Mouse (Mus musculus) G1E (cell line): ENCODE results near the gene Nlrp4c. TPM values are rescaled to one million over a fixed set of nuclear protein-coding genes. Genes with fewer than 3 reads are reported as not detected.

Experiments used
- ATAC-seq: 2 replicates; pipeline ENCODE4 v1.8.0; 2016; ENCODE audit warnings: mild to moderate bottlenecking; ENCODE audit not compliant: insufficient number of reproducible peaks, poor library complexity, low FRiP score, severe bottlenecking; ENCODE audit errors: extremely low read depth
- DNase-seq: peaks from one replicate; pipeline ENCODE4 v3.0.0; 2012; ENCODE audit warnings: low spot score
- H3K27me3 ChIP-seq: 2 replicates; pipeline ENCODE4 v1.6.1; 2012; ENCODE audit warnings: mild to moderate bottlenecking, low read length, inconsistent platforms; ENCODE audit not compliant: insufficient read depth
- H3K36me3 ChIP-seq: replicated peaks from 2 replicates; pipeline ENCODE3; 2012; ENCODE audit warnings: mild to moderate bottlenecking, inconsistent platforms
- H3K4me1 ChIP-seq: 2 replicates; pipeline ENCODE4 v1.6.1; 2012; ENCODE audit warnings: low read depth, low read length, inconsistent platforms, mixed read lengths; ENCODE audit not compliant: insufficient read depth
- H3K4me3 ChIP-seq: 2 replicates; pipeline ENCODE4 v1.5.1; 2012; ENCODE audit warnings: low read depth, mild to moderate bottlenecking, inconsistent platforms, low read length, moderate library complexity, mixed read lengths
- H3K9me3 ChIP-seq: replicated peaks from 2 replicates; pipeline ENCODE4 v1.6.1; 2012; ENCODE audit warnings: inconsistent platforms
- CTCF ChIP-seq: IDR thresholded peaks from 2 replicates; pipeline ENCODE4 v1.5.1; 2012; ENCODE audit warnings: low read depth, low read length, inconsistent platforms, mixed read lengths
- GATA1 ChIP-seq: IDR thresholded peaks from 2 replicates; pipeline ENCODE4 v1.6.1; 2012; ENCODE audit warnings: borderline replicate concordance, low read length, inconsistent platforms, mixed read lengths
- GATA2 ChIP-seq: IDR thresholded peaks from 2 replicates; pipeline ENCODE4 v1.6.1; 2012; ENCODE audit warnings: low read depth, low read length, inconsistent platforms, borderline replicate concordance
- POLR2AphosphoS5 ChIP-seq: IDR thresholded peaks from 2 replicates; pipeline ENCODE4 v1.6.1; 2012; ENCODE audit warnings: low read depth, low read length, inconsistent platforms; ENCODE audit not compliant: insufficient replicate concordance
- TAL1 ChIP-seq: conservative IDR thresholded peaks from 2 replicates; pipeline ENCODE4 v1.6.1; 2012; ENCODE audit warnings: low read depth, low read length, inconsistent platforms, mixed read lengths
- polyA plus RNA-seq: library from polyadenylated mRNA; stranded (reverse); fragments of >175 nt; gene quantifications from 2 replicates; pipeline ENCODE4 v1.2.3, GENCODE M21; 2012
- total RNA-seq, 2 experiments: library from RNA; stranded (forward) in 1 of 2; stranded (reverse) in 1 of 2; fragments of 200-1000 nt in 1 of 2; fragments of >200 nt in 1 of 2; fragmentation: Nextera tagmentation in 1 of 2; gene quantifications; 2 replicates each; pipeline ENCODE4 v1.2.3; 2014 to 2017

Nlrp4c gene
- total and polyA plus RNA-seq, 3 experiments, result 0.11 TPM; not detected in 2

- Histone ChIP-seq H3K4me1 (no peaks in the 10 kb centered on the region; the same call in 1 of the 2 replicates), H3K4me3 (no peak overlapping the region), H3K9me3 (no peaks in the 10 kb centered on the region; the same call in 1 of the 2 replicates), H3K36me3 (peaks cover 63% of the 10 kb centered on the region), H3K27me3 (no peaks in the 10 kb centered on the region)
- ATAC-seq, result no peak
- TF ChIP-seq CTCF, result no peak
- DNase-seq, result no peak
Measured at GRCm38 (mm10) chr7:6132646-6133045, 87.7 kb downstream of the Nlrp4c start.

- Histone ChIP-seq H3K4me3 (no peak overlapping the region), H3K9me3 (no peaks in the 10 kb centered on the region; the same call in 1 of the 2 replicates), H3K36me3 (peaks cover 90% of the 10 kb centered on the region), H3K27me3 (no peaks in the 10 kb centered on the region), H3K4me1 (no peaks in the 10 kb centered on the region)
- TF ChIP-seq GATA2 (no peak), CTCF (no peak), GATA1 (no peak), TAL1 (no peak), POLR2AphosphoS5 (no peak)
- no peak for DNase-seq
- ATAC-seq, result no peak
Measured at GRCm38 (mm10) chr7:6136497-6136896, 91.5 kb downstream of the Nlrp4c start.

- no peak overlapping the region for H3K4me3 ChIP-seq
Measured at GRCm38 (mm10) chr7:6139295-6139694, 94.3 kb downstream of the Nlrp4c start.

GRCm38 (mm10) chr7:6143991-6144531 is 99.1 kb downstream of the Nlrp4c start:
- DNase-seq (no peak), ATAC-seq (no peak)
- Histone ChIP-seq H3K27me3 (no peaks in the 10 kb centered on the region), H3K9me3 (no peaks in the 10 kb centered on the region), H3K4me3 (no peak overlapping the region), H3K4me1 (peaks cover 49% of the 10 kb centered on the region), H3K36me3 (peaks cover 90% of the 10 kb centered on the region)
- no peak for TF ChIP-seq GATA2
- TF ChIP-seq POLR2AphosphoS5, result no peak
- TF ChIP-seq GATA1, result no peak
- no peak for TF ChIP-seq TAL1
- no peak for TF ChIP-seq CTCF

More at GRCm38 (mm10) chr7:6139295-6139694, 94.3 kb downstream of the Nlrp4c start:
- peaks cover 86% of the 10 kb centered on the region for H3K36me3 ChIP-seq
- no peaks in the 10 kb centered on the region for H3K9me3 ChIP-seq
- H3K4me1 ChIP-seq, result peaks cover 5% of the 10 kb centered on the region
- ATAC-seq (no peak), DNase-seq (no peak)
- H3K27me3 ChIP-seq, result no peaks in the 10 kb centered on the region
- TF ChIP-seq CTCF (no peak), POLR2AphosphoS5 (no peak), GATA1 (no peak), GATA2 (no peak), TAL1 (no peak)

- ATAC-seq (no peak), DNase-seq (no peak)
- Histone ChIP-seq H3K27me3 (no peaks in the 10 kb centered on the region), H3K9me3 (no peaks in the 10 kb centered on the region), H3K4me3 (no peak overlapping the region), H3K4me1 (peaks cover 53% of the 10 kb centered on the region), H3K36me3 (peaks cover 79% of the 10 kb centered on the region)
- TF ChIP-seq GATA1 (no peak), GATA2 (no peak), CTCF (no peak), POLR2AphosphoS5 (no peak), TAL1 (no peak)
Measured at GRCm38 (mm10) chr7:6145423-6146188, 100.6 kb downstream of the Nlrp4c start.

- ATAC-seq (no peak), DNase-seq (no peak)
- no peak for TF ChIP-seq POLR2AphosphoS5
- TF ChIP-seq TAL1, result no peak
- no peak for TF ChIP-seq GATA1
- TF ChIP-seq CTCF, result no peak
- no peak for TF ChIP-seq GATA2
- H3K9me3 ChIP-seq, result no peaks in the 10 kb centered on the region
- H3K4me3 ChIP-seq, result no peak overlapping the region
- peaks cover 61% of the 10 kb centered on the region for H3K4me1 ChIP-seq
- H3K27me3 ChIP-seq, result no peaks in the 10 kb centered on the region
- H3K36me3 ChIP-seq, result peaks cover 80% of the 10 kb centered on the region
Measured at GRCm38 (mm10) chr7:6146194-6146981, 101.4 kb downstream of the Nlrp4c start.
